Mouse (Mus musculus): ENCODE measurements around the gene Hist2h2be. TPM values are rescaled to one million over a fixed set of nuclear protein-coding genes. Genes with fewer than 3 reads are reported as not detected.
"Not testable (repeated sequence)": the region's sequence is repeated elsewhere in the genome, so short reads cannot be mapped to it uniquely, and the experiment has no call there.

The Hist2h2be gene
- polyA plus RNA-seq, 1 experiment from 2014 or later: 7.3 TPM

- H3K27me3 ChIP-seq (replicated peaks; ENCODE audit: control insufficient read depth, insufficient read depth, low read length); H3K9me3 ChIP-seq (ENCODE audit: control insufficient read depth, low read length); H3K36me3 ChIP-seq (ENCODE audit: control insufficient read depth, insufficient read depth, low read length): not testable (repeated sequence)
- Histone ChIP-seq H3K4me3 (ENCODE audit: low read depth, low read length) (peak overlapping the region; percentile 69), H3K27ac (ENCODE audit: low read depth) (peak overlapping the region; percentile 98), H3K4me1 (replicated peaks; ENCODE audit: control insufficient read depth, insufficient read depth, low read length) (peaks cover 12% of the 10 kb centered on the region; the same call in 1 of the 2 replicates), H3K4me2 (ENCODE audit: low read length) (peak overlapping the region; percentile 59), H3K9ac (ENCODE audit: low read length) (peak overlapping the region; percentile 97)
- WGBS: 0% methylated on average over 24 of the region's 47 CpGs
- DNase-seq (ENCODE audit: low spot score) (peak; percentile 88), ATAC-seq (replicated peaks; ENCODE audit: low FRiP score, low TSS enrichment, low read depth) (0 out of 2 replicates have a peak, but pooled peaks have one; percentile 7)
Measured at GRCm38 (mm10) chr3:96220131-96220764, 671 bp upstream of the Hist2h2be start.

GRCm38 (mm10) chr3:96221640-96222038 lies 720 bp downstream of the Hist2h2be start:
- Histone ChIP-seq H3K4me1 (replicated peaks; ENCODE audit: control insufficient read depth, insufficient read depth, low read length) (peaks cover 12% of the 10 kb centered on the region; the same call in 1 of the 2 replicates), H3K4me2 (ENCODE audit: low read length) (peak overlapping the region; percentile 59), H3K27ac (ENCODE audit: low read depth) (peak overlapping the region; percentile 98), H3K36me3 (ENCODE audit: control insufficient read depth, insufficient read depth, low read length) (no peaks in the 10 kb centered on the region), H3K27me3 (replicated peaks; ENCODE audit: control insufficient read depth, insufficient read depth, low read length) (no peaks in the 10 kb centered on the region), H3K4me3 (ENCODE audit: low read depth, low read length) (peak overlapping the region; percentile 69), H3K9ac (ENCODE audit: low read length) (peak overlapping the region; percentile 97), H3K9me3 (ENCODE audit: control insufficient read depth, low read length) (no peaks in the 10 kb centered on the region)
- peak; percentile 71 for DNase-seq (ENCODE audit: low spot score)
- 22% methylated on average over 9 of the region's 9 CpGs for WGBS
- ATAC-seq (replicated peaks; ENCODE audit: low FRiP score, low TSS enrichment, low read depth): no peak

- DNase-seq (ENCODE audit: low spot score) (no peak), ATAC-seq (replicated peaks; ENCODE audit: low FRiP score, low TSS enrichment, low read depth) (no peak)
- H3K9me3 ChIP-seq (ENCODE audit: control insufficient read depth, low read length): no peaks in the 10 kb centered on the region
- no peak overlapping the region for H3K27ac ChIP-seq (ENCODE audit: low read depth)
- H3K4me2 ChIP-seq (ENCODE audit: low read length): peak overlapping the region; percentile 59
- no peak overlapping the region for H3K4me3 ChIP-seq (ENCODE audit: low read depth, low read length)
- no peak overlapping the region for H3K9ac ChIP-seq (ENCODE audit: low read length)
- no peaks in the 10 kb centered on the region for H3K27me3 ChIP-seq (replicated peaks; ENCODE audit: control insufficient read depth, insufficient read depth, low read length)
- no peaks in the 10 kb centered on the region for H3K36me3 ChIP-seq (ENCODE audit: control insufficient read depth, insufficient read depth, low read length)
- WGBS: 90% methylated on average over 4 of the region's 4 CpGs
- peaks cover 12% of the 10 kb centered on the region; the same call in 1 of the 2 replicates for H3K4me1 ChIP-seq (replicated peaks; ENCODE audit: control insufficient read depth, insufficient read depth, low read length)
Measured at GRCm38 (mm10) chr3:96222774-96223173, 1.9 kb downstream of the Hist2h2be start.

GRCm38 (mm10) chr3:96225421-96225820 lies 4.5 kb downstream of the Hist2h2be start:
- 0 out of 2 replicates have a peak, but pooled peaks cover 12% of the 10 kb centered on the region for H3K4me1 ChIP-seq (replicated peaks; ENCODE audit: control insufficient read depth, insufficient read depth, low read length)
- no peaks in the 10 kb centered on the region for H3K36me3 ChIP-seq (ENCODE audit: control insufficient read depth, insufficient read depth, low read length)
- H3K4me2 ChIP-seq (ENCODE audit: low read length): no peak overlapping the region
- no peak overlapping the region for H3K27ac ChIP-seq (ENCODE audit: low read depth)
- DNase-seq (ENCODE audit: low spot score) (no peak), ATAC-seq (replicated peaks; ENCODE audit: low FRiP score, low TSS enrichment, low read depth) (no peak)
- no peak overlapping the region for H3K9ac ChIP-seq (ENCODE audit: low read length)
- H3K4me3 ChIP-seq (ENCODE audit: low read depth, low read length): no peak overlapping the region
- H3K27me3 ChIP-seq (replicated peaks; ENCODE audit: control insufficient read depth, insufficient read depth, low read length): no peaks in the 10 kb centered on the region
- WGBS: 47% methylated on average over 2 of the region's 2 CpGs
- H3K9me3 ChIP-seq (ENCODE audit: control insufficient read depth, low read length): no peaks in the 10 kb centered on the region

DNA sequence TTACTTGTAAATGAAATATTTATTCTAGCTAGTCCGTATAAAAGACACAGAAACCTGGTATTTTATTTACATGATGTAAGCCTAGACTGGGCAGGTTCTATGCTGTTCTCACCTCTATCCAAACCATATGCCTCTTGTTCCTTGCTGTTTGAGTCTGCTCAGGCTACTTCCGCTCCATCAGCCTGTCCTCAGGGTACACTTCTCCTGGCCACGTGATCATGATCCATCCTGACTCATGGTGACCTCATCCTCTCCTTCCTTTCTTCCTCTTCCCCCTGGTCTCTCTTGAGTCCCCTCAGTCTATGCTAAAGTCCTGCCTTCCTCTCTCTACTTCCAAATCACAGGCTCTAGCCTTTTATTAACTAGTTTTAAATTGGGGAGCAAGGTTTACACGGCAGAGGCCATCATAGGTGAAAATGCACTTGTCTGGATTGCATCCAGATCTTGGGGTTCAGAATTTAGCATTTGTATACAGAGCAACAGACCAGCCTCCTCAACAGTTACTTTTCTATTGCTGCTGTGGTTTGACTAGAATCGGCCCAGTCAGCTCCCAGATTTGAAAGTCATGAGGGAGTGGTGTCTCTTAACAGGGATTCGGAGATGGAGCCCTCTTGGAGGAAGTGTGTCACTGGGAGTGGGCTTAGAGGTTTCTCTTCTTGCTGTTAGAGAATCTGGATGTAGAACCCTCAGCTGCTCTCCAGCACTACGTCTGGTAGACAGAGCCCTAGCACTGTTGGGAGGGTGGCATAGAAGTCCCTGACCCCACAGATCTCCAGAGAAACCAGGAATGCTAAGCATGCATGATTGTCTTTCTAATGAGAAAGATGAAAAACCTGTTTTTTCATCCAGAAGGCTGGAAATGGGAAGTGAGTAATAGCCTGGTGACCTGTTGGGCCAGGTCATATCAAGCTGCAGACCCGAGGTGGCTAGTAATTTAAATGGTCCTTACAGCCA lies 6.1 kb downstream of the Hist2h2be start:
- 53% methylated on average over 8 of the region's 8 CpGs for WGBS
- ATAC-seq (replicated peaks; ENCODE audit: low FRiP score, low TSS enrichment, low read depth) (no peak), DNase-seq (ENCODE audit: low spot score) (no peak)
- Histone ChIP-seq H3K27ac (ENCODE audit: low read depth) (no peak overlapping the region), H3K9ac (ENCODE audit: low read length) (no peak overlapping the region), H3K9me3 (ENCODE audit: control insufficient read depth, low read length) (no peaks in the 10 kb centered on the region), H3K4me2 (ENCODE audit: low read length) (no peak overlapping the region), H3K36me3 (ENCODE audit: control insufficient read depth, insufficient read depth, low read length) (no peaks in the 10 kb centered on the region), H3K27me3 (replicated peaks; ENCODE audit: control insufficient read depth, insufficient read depth, low read length) (no peaks in the 10 kb centered on the region), H3K4me1 (replicated peaks; ENCODE audit: control insufficient read depth, insufficient read depth, low read length) (0 out of 2 replicates have a peak, but pooled peaks cover 7% of the 10 kb centered on the region), H3K4me3 (ENCODE audit: low read depth, low read length) (no peak overlapping the region)

GRCm38 (mm10) chr3:96228828-96229227 lies 7.9 kb downstream of the Hist2h2be start:
- H3K4me1 ChIP-seq (replicated peaks; ENCODE audit: control insufficient read depth, insufficient read depth, low read length): no peaks in the 10 kb centered on the region
- no peak for ATAC-seq (replicated peaks; ENCODE audit: low FRiP score, low TSS enrichment, low read depth)

GRCm38 (mm10) chr3:96230404-96230803 lies 9.5 kb downstream of the Hist2h2be start:
- Histone ChIP-seq H3K27ac (ENCODE audit: low read depth) (no peak overlapping the region), H3K4me2 (ENCODE audit: low read length) (no peak overlapping the region), H3K27me3 (replicated peaks; ENCODE audit: control insufficient read depth, insufficient read depth, low read length) (no peaks in the 10 kb centered on the region), H3K4me1 (replicated peaks; ENCODE audit: control insufficient read depth, insufficient read depth, low read length) (no peaks in the 10 kb centered on the region), H3K9me3 (ENCODE audit: control insufficient read depth, low read length) (no peaks in the 10 kb centered on the region), H3K9ac (ENCODE audit: low read length) (no peak overlapping the region), H3K4me3 (ENCODE audit: low read depth, low read length) (no peak overlapping the region), H3K36me3 (ENCODE audit: control insufficient read depth, insufficient read depth, low read length) (no peaks in the 10 kb centered on the region)
- WGBS: 87% methylated on average over 2 of the region's 2 CpGs
- DNase-seq (ENCODE audit: low spot score): no peak
- no peak for ATAC-seq (replicated peaks; ENCODE audit: low FRiP score, low TSS enrichment, low read depth)

More at GRCm38 (mm10) chr3:96228828-96229227, 7.9 kb downstream of the Hist2h2be start:
- DNase-seq (ENCODE audit: low spot score): no peak
- H3K4me3 ChIP-seq (ENCODE audit: low read depth, low read length): no peak overlapping the region
- H3K9ac ChIP-seq (ENCODE audit: low read length): no peak overlapping the region
- H3K27me3 ChIP-seq (replicated peaks; ENCODE audit: control insufficient read depth, insufficient read depth, low read length): no peaks in the 10 kb centered on the region
- H3K4me2 ChIP-seq (ENCODE audit: low read length): no peak overlapping the region
- H3K36me3 ChIP-seq (ENCODE audit: control insufficient read depth, insufficient read depth, low read length): no peaks in the 10 kb centered on the region
- H3K9me3 ChIP-seq (ENCODE audit: control insufficient read depth, low read length): no peaks in the 10 kb centered on the region
- no peak overlapping the region for H3K27ac ChIP-seq (ENCODE audit: low read depth)
- 64% methylated on average over 2 of the region's 2 CpGs for WGBS

GRCm38 (mm10) chr3:96230910-96231757 lies 10.2 kb downstream of the Hist2h2be start:
- no peaks in the 10 kb centered on the region for H3K9me3 ChIP-seq (ENCODE audit: control insufficient read depth, low read length)

More at GRCm38 (mm10) chr3:96230910-96231757, 10.2 kb downstream of the Hist2h2be start:
- 71% methylated on average over 4 of the region's 4 CpGs for WGBS
- DNase-seq (ENCODE audit: low spot score) (no peak), ATAC-seq (replicated peaks; ENCODE audit: low FRiP score, low TSS enrichment, low read depth) (no peak)
- no peaks in the 10 kb centered on the region for H3K27me3 ChIP-seq (replicated peaks; ENCODE audit: control insufficient read depth, insufficient read depth, low read length)
- H3K27ac ChIP-seq (ENCODE audit: low read depth): no peak overlapping the region
- no peak overlapping the region for H3K9ac ChIP-seq (ENCODE audit: low read length)
- no peaks in the 10 kb centered on the region for H3K4me1 ChIP-seq (replicated peaks; ENCODE audit: control insufficient read depth, insufficient read depth, low read length)
- H3K36me3 ChIP-seq (ENCODE audit: control insufficient read depth, insufficient read depth, low read length): no peaks in the 10 kb centered on the region
- no peak overlapping the region for H3K4me3 ChIP-seq (ENCODE audit: low read depth, low read length)
- no peak overlapping the region for H3K4me2 ChIP-seq (ENCODE audit: low read length)
